Mouse (Mus musculus) cerebellum, postnatal 36 days (tissue): ENCODE measurements around the gene Cd164.

Experiments
- DNase-seq, 2 experiments: peaks; one replicate each; pipeline ENCODE4 v3.0.0; 2021 to 2022; ENCODE audit warnings: mixed read lengths in 2 of 2

Cd164 gene

DNA sequence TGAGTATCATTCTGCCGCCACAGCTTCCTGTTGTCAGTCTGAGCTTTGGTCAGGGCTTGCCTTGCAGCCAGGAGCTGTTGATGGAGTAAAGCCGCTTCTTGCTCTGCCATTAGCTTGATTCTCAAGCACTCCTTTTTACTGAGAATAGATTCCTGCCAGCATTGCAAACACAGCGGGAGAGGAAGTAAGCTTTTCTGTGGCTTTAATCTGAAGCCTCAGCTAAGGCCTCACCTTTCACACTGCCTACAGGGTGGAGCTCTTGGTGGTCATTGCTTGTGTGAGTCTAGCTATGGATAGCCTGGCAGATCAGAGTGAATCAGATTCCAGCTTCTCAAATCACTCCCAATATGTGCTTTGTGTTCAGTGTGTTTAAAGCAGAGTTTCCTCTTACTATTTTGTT, 33.1 kb downstream of the Cd164 start:
- no peak for DNase-seq

DNA sequence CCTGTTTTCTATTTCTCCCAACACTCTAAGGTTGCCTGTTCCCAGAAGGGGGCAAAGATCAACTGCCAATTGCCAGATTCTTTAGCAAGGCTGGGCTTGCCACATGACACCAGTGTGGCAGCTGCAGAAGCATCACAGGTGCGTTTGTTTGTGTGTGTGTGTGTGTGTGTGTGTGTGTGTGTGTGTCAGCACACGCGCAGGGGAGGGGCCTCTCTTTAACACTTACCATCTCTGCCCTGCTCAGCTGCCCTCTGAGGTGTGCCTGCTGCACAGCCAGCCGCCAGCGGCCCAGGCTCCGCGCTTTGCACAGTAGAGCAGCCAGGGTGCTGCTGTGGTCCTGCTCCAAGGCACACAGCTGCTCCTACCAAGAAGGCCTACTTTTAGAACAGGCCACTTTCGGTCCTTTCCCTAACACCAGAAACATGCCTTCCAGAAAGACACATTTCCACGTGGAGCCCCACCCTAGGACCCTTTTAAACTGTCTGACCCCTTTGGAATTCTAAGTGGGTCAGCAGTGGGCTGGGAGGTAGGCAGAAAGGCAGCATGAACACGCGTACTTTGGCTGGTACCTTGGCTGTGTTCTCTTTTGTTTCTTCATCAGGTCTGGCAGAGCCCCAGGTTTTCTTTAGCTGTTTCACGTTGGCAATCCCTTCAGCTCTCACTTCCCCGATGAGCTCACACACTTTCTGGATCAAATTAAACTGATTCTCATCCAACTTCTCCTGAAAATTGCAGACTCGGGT, 33.8 kb downstream of the Cd164 start:
- DNase-seq = peak in 1 of 2 experiments; percentile 20

DNA sequence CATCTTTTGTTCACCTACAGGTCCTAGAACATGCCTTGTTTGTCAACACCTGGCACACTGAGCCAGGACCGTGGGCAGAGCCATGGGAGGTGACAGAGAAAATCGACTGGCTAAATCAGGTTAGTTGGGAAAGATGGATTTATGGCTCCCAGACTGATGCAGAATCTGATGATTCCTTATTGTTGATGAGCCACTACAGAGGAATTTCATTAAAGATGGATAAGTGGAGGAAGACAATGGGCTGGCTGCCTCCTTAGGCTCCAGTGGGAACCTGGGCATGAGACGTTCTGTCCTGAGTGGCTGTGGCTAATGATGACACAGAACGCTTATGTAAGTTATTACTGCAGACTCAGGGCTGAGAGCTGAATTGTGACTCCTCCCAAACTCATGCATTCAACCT, 34.5 kb downstream of the Cd164 start:
- no peak for DNase-seq

DNA sequence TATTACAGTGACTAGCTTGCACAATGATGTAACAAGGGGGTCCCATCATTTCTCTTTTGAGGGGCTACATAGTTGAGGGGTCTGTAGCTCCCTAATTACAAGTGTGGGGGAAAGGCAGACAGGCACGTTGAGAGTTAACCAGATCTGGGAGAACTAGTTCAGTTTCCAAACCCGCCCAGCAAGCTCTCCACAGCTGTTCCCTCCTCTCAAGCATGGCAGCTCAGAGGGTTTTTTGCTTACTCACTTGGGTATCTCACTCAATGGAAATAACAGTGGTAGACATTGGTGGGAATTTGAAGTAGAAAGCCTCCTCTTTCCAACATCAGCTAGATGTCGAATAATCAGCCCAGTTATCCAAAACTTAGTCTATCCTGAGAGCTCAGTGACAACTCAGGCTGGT, 35.9 kb downstream of the Cd164 start:
- no peak for DNase-seq

DNA sequence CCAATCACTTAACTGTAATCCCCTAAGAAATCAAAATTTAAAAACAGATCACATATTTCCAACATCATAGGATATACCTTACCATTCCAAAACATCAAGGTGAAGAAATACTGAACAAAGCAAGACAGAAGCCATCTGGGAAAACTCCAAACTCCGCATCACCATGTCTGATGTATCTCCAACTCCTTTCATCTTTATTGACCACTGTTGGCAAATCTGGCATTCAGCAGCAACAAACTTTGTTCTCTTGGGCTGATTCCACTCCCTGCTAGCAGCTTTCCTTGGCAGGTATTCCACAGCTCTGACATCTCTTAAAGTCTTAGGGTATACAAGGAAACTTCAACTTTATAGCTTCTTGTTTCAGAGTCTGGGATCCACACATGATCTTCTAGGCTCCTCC, 39.2 kb downstream of the Cd164 start:
- no peak for DNase-seq

DNA sequence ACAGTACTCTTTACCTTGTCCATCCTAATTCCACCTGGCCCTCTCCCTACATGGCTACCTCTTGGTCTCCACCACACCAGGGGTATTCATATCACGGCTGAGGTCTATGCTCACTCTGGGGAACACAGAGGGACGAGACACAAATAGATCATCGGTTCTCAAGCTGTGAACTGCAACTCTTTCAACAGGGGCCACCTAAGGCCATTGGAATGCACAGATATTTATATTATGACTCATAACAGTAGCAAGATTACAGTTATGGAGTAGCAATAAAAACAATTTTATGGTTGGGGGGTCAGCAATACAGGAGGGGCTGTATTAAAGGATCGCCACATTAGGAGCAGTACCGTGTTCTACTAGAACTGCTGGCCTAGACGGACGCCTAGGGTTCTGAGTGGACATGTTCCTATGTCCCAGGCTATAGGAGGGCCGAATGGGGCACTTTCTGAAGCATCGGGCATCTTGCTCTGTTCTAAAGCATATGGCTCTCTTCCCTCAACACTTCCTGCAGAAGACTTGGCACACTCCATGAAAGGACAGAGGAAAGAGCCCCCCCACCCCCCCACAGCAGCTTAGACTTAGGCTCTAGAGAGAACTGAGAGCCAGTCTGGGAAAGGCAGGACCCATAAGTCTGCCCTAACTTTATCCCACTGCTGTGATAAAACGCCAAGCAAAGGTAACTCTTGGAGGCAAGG, 42.6 kb downstream of the Cd164 start:
- no peak for DNase-seq

DNA sequence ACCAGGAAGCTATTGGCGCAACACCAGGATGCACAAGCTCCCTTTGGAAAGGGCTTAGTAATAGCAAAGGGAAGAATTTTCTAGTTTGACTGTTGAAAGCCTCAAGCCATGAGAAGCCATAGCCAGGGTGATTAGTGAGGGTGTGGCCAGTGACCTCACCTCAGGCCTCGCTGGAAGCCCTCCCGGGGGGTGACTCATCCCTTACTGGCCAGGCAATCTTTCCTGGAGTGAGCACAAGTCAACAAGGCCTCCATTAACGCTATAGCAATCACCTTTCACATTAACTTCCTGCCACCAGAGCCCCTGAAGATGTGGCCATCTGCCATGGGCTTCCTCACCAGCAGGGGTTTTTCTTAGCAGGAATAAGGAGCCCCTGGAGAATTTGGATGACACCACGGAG, 45.9 kb downstream of the Cd164 start:
- no peak for DNase-seq

DNA sequence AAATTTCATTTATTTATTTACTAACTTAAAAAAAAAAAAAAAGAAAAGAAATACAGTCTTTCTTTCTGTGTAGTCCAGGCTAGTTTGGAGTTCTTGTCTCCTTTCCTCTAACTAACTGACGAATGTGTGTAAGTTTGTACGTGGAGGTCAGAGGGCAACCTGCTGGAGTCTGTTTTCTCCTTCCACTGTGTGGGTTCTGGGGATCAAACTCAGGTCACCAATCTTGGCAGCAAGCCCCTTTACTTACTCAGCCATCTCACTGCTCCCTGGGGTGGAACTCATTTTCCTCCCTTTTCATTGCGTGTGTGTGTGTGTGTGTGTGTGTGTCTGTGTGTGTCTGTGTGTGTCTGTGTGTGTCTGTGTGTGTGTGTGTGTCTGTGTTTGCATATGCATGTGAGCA, 49.1 kb downstream of the Cd164 start:
- no peak for DNase-seq

DNA sequence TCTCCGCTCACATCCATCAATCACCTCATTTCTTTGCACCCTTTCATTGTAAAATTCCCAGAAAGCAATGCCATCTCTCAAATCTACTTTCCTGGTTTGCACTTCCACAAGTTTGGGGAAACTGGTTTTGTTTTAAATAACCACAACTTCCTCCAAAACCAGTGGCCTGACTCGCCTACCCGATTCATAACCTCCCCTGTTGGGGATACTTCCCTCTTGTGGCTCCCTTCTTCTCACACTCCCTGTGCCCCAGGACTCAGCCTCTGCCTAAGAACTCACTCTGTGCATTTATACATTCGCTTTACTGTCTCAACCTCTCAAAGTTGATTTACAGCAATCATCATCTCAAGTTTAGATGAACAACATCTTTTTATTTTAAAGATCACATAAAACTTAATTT, 51.9 kb downstream of the Cd164 start:
- no peak for DNase-seq

DNA sequence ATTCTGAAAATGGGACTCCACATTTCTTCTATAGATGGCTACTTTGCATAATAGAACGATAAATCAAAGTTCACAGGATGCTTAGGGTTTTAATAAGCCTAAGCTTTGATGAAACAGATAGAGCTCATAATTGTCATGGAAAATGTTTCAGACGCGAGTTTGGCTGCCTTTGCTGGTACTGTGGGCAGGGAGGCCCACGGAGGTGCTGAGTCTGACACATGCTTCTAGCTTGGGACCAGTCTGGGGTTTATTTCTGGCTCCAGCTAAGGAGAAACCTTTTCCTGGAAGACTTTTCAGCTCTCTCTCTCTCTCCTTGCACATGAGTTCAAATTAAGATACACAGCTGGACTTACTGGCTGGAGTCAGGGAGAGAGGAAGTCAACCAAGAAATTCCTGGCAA, 53.1 kb downstream of the Cd164 start:
- DNase-seq = no peak

DNA sequence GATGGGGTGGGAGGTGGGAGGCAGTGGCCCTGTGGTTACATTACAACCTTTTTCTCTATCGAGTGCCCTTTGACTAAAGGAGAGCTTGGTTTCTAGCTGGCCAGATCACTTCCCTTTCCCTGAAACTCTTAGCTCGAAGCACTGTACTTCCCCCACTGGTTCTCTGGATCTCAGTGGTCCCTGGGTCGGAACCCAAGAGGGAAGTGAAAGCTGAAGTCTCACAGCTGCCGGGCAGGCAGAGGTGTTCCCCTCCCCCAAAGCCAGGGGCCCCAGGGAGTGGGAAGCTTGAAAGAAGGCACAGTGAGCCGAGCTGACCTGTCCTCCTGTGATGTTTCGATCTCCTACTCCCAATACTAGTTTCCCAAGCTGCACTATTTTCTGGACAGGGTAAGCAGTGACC, 54.0 kb downstream of the Cd164 start:
- no peak for DNase-seq

DNA sequence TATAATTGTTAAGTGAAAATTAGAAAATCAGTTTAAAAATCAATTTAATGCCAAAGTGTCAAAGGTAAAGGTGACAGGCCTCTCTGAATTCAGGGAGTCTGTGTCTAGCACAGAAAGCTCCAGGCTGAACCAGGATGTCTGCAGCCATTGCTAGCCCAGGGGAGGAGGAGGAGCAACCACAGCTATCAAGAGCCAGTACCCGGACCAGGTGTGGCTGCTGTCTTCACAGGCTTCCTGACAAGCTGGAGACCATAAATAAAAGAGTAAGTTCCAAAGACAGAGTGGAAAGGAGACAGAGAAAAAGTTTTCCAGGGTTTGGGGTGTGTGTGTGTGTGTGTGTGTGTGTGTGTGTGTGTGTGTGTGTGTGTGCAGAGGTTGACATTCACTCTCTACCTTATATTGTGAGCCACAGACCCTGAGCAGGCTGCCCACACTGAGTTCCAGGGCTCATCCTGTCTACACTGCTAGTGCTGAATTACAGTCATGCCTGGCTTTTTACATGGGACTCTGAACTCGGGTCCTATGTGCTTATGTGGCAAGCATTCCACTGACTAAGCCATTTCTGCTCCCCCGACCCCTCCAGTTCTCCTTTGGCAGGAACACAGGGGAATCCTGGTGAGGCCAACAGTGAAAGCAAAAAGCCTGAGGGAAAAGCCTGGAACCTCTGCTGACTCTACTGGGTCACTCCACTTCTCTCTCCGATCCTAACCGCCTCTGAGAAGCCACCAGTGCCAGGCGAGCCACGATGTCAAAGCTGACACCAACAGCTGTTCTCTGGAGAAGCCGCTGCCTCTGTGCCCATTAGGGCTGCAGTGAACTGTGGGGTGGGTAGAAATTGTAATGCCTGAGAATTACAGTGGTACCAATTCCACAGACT, 56.5 kb downstream of the Cd164 start:
- no peak for DNase-seq

DNA sequence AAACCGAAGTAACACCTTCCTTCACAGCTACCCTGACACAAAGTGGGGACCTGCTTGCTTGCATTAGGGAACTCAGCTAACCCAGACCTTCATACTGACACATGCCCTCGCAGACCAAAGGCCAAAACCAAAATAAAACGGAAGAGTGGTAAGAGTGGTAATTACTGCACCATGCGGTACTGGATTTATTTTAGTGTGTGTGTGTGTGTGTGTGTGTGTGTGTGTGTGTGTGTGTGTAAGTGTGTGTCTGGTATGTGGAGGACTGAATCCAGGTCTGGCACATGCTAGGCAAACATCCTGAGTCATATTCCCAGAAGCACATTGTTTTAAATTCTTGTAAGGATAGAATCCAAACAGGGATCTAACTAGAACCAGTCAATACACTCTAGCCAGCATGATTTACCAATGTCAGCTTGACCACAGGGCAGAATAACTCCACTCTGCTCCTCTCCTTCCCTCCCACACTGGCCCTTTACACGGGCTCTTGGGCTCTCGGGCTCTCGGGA, 57.2 kb downstream of the Cd164 start:
- DNase-seq = no peak

DNA sequence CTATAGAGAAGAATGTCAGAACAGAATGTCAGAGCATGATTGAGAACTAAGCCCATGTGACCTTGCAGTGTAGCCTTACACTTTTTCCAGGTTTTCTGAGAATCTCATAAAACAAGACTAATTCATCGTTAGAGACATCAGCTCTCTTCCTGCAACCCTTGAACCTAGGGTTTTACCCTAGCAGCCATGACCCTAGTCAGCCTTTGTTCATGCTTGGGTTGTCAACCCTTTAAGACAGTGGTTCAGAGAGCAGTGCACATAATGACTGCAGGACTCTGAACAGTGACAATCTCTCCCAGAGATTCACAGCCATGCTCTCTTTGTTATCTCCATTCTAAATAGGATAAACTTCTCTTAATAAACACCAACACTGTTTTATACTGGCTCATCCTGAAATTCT, 59.3 kb downstream of the Cd164 start:
- DNase-seq = no peak

DNA sequence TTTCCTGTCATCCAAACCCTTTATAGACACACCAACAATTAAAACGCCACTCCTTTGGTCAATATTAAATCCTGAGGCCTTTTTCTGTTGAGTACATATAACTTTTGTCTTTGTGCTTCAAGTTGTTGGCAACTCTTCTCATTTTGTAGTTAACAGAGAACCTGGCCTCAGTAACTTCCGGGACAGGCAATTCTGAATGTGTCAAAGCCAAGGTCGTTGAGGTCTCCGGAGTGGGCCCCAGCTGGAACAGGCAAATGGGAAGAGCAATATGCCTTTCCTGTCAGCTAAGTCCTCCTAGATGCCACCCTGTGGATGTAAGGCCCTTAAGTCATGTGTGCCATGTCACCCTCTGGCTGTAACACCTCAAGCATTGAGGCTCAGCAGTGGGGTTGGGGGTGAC, 61.2 kb downstream of the Cd164 start:
- no peak for DNase-seq
